Mouse (Mus musculus) B cell, adult 62 days (primary cell): Measurements from ENCODE around the gene Myo6. TPM values are rescaled to one million over a fixed set of nuclear protein-coding genes. Genes with fewer than 3 reads are reported as not detected.

Experiments used
- total RNA-seq: library from RNA; stranded (reverse); gene quantifications from 4 replicates; pipeline ENCODE4 v1.2.4, GENCODE M21; 2023

Gene Myo6
- 4.4 to 6.0 TPM (median 5.3 TPM) in 4 replicates for total RNA-seq

DNA sequence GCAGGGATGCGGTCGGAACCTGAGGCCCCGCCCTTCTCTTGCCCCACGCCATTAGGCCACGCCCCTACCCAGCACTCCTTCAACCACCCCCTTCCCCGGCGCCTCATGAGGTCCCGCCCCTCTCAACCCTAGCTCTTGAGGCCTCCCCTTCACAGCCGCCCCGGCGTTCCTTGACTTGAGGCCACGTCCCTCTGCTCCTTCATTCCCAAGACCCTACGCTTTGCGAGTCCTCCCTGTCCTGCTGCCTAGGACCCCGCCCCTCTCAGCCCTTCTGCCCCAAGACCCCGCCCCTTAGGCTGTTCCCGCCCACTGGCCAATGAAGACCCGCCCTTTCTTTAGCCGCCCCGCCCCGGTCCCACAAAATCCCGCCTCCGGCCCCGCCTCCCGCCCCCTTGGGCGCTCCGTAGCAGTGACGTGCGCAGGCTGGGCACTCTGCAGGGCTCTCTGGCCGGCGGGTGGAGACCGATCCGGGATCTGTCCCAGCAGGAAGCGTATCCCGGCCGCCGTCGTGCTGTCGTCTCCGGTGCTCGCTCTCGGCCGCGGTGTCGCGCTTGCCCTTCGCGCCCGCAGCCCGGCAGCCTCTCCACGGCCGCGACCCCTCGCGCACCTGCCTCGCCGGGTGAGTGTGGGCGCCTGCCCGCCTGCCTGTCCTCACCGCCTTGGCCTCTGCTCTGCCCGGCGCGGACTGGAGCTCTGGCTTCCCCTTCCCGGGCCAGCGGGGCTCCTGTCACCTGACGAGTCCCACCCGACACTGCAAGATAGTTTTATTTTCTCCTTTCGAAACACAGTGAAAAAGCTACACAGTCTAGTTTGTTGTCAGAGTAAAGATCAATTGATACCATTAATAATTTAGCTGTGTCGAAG, at the start of gene Myo6:
Gene Myo6, plus strand, starts transcription at position 421 of the 864 bp plus-strand sequence.

Other genes starting within 250 kb of the Myo6 start
- gene Filip1, start 152.2 kb upstream of the Myo6 start, total RNA-seq: not detected in 4 replicates
- 162 to 198 TPM (median 178 TPM) in 4 replicates for gene Senp6, start 98.1 kb upstream of the Myo6 start, total RNA-seq